Mouse (Mus musculus) cerebellum, adult 2 months (tissue): ENCODE measurements at regions not wholly inside any gene's neighbourhood (a gene's known extent, or its start where the extent isn't known, plus 50 kb on each side); places are given as distances from the start of the nearest gene placed in this dataset.

ENCODE experiments used
- CTCF ChIP-seq: fragments of 200-500 bp; IDR thresholded peaks from 2 replicates; pipeline ENCODE4 v1.5.1; 2011; ENCODE audit warnings: low read depth, mild to moderate bottlenecking, control low read depth, low read length, moderate library complexity, borderline replicate concordance; ENCODE audit not compliant: insufficient read depth
- POLR2A ChIP-seq: fragments of 200-500 bp; IDR thresholded peaks from 2 replicates; pipeline ENCODE4 v1.6.1; 2011; ENCODE audit warnings: low read length, control low read depth, borderline replicate concordance; ENCODE audit not compliant: insufficient read depth

GRCm38 (mm10) chr3:34137984-34138383 lies 56.9 kb upstream of the Dnajc19 start:
- TF ChIP-seq CTCF, result no peak
- TF ChIP-seq POLR2A, result no peak
